Mouse (Mus musculus) small intestine, adult 2 months (tissue): ENCODE data around the gene Tmem69. TPM values are rescaled to one million over a fixed set of nuclear protein-coding genes. Genes with fewer than 3 reads are reported as not detected.
A peak's percentile ranks its signal among the peaks of the same experiment; 100 is the strongest.

Experiments
- H3K27ac ChIP-seq: fragments of 200-500 bp; 2 replicates; pipeline ENCODE4 v1.5.1; 2012; ENCODE audit warnings: low read depth, low read length, control low read depth, inconsistent platforms; ENCODE audit not compliant: insufficient read depth
- H3K27me3 ChIP-seq: fragments of 200-500 bp; 2 replicates; pipeline ENCODE4 v1.6.1; 2012; ENCODE audit warnings: mild to moderate bottlenecking, moderate library complexity, low read length, inconsistent platforms; ENCODE audit not compliant: control insufficient read depth, insufficient read depth
- H3K36me3 ChIP-seq: fragments of 200-500 bp; 2 replicates; pipeline ENCODE4 v1.6.1; 2012; ENCODE audit warnings: mild to moderate bottlenecking, low read length, control low read depth, inconsistent platforms; ENCODE audit not compliant: control insufficient read depth, insufficient read depth
- H3K4me1 ChIP-seq: fragments of 200-500 bp; 2 replicates; pipeline ENCODE4 v1.6.1; 2012; ENCODE audit warnings: low read length, inconsistent platforms, mixed read lengths; ENCODE audit not compliant: control insufficient read depth, insufficient read depth, insufficient read length
- H3K4me3 ChIP-seq: fragments of 200-500 bp; 2 replicates; pipeline ENCODE4 v1.5.1; 2012; ENCODE audit warnings: low read depth, mild to moderate bottlenecking, control low read depth, inconsistent platforms, low read length, moderate library complexity
- CTCF ChIP-seq: fragments of 200-500 bp; IDR thresholded peaks from 2 replicates; pipeline ENCODE4 v1.5.1; 2012; ENCODE audit warnings: low read depth, mild to moderate bottlenecking, control low read depth, inconsistent platforms, low read length, moderate library complexity, mixed read lengths; ENCODE audit not compliant: insufficient replicate concordance, insufficient read length; ENCODE audit errors: extremely low read depth
- POLR2A ChIP-seq: fragments of 200-500 bp; IDR thresholded peaks from 2 replicates; pipeline ENCODE4 v1.6.1; 2012; ENCODE audit warnings: low read depth, mild to moderate bottlenecking, control low read depth, inconsistent platforms, low read length, moderate library complexity
- WGBS: fragments of 180-500 bp; shearing (Covaris S2); methylation state at CpG from one replicate; pipeline ENCODE4 v1.1.7; 2018; 5-methylcytosine and 5-hydroxymethylcytosine counted together
- polyA plus RNA-seq: library from polyadenylated mRNA; depleted of rRNA; stranded (reverse); fragments of >200 nt; gene quantifications from 2 replicates; pipeline ENCODE4 v1.2.3, GENCODE M21; 2012; rRNA removed

Gene Tmem69
- polyA plus RNA-seq = 0.94 and 2.6 TPM in 2 replicates

DNA sequence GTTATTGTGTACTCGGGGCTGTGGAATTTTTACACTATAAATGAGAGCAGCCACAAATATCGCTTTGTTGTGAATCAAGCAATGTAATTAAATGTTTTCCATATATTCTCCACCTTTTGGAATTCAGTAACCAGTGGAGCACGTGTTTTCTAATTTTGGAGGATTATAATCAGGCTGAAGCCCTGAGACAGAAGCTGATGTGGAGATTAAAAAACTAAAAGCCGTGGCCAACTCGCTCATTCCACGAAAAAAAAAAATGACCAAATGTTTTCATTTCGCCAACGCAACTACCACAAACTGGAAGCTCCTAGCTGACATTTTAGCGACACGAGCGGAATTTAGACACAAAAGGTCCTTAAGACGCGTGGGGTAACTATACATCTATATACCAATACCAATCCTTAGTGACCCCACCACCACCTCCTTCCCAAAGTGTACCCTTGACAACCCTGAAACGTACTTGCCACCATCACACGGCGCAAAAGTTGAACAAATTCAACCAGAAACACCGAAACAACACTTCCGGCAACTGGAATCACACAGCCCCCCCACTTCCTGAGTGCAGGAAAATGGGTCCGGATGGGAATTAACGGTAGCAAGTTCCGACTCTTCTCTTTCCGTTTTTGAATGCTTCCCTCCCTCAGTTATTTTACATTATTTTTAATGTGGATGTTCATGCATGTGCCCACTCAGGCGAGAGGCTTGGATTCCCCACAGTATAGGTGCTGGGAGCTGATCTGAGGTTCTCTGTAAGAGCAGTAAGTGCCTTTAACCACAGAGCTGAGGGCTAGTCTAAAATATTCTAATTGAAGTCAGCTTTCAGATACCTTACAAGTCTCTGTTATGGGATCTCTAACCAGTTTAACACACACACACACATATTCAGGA lies at the start of gene Tmem69:
Tmem69 (minus strand) TSS at position 524 of the 888 bp plus-strand sequence.
- Histone ChIP-seq H3K36me3 (peaks cover 6% of the 10 kb centered on the region), H3K27ac (peak within 1 kb of the TSS; percentile 99), H3K4me3 (peak within 1 kb of the TSS; percentile 75), H3K27me3 (no peaks in the 10 kb centered on the region), H3K4me1 (no peaks in the 10 kb centered on the region)
- no peak for TF ChIP-seq CTCF
- peak; percentile 33; the same call in 1 of the 2 replicates for TF ChIP-seq POLR2A
- 6% methylated on average over 23 of the region's 23 CpGs for WGBS

DNA sequence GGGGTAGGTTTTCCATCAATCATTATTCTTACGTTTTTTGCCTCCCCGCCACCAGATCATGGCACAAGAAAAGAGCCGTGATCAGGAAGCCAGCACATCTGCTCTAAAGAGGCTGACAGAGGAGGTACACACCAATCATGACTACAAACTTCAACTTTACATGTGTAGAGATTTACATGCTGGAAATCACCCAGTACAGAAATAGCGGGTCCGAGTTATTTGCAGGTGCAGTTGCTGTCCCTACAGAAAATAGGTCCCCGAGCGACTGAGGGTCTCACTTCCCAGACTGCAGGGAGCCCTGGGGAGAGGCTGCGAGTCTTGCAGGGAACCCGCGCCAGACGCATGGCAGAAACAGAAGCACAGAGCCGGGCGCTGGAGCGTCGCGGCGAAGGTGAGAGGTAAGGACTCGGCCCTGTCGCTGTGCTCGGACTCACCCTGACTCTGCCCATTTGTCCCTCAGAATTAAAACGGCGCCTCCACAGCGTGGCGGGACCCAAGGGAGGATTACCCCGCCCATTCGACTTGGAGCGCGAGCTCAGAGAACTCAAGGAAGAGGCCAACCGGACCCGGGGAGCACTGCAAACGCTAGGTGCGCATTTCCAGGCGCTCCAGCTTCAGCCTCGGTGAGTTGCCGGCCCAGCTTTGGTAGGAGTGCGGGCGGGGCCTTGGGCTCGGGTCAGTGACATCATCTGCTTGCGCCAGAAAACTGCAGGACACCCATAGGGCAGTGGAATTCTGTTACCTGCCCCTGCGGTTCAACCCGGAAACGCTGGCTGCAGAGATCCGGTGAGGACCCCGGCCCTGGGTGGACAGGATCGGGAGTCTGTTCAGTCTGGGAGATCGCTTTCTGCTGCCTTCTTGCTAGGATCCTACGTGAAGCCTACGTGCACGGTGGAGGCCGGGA lies 41.5 kb upstream of the Tmem69 start:
- Histone ChIP-seq H3K4me1 (peaks cover 2% of the 10 kb centered on the region; the same call in 1 of the 2 replicates), H3K27ac (peak overlapping the region; percentile 82), H3K4me3 (peak overlapping the region; percentile 91), H3K36me3 (peaks cover 30% of the 10 kb centered on the region), H3K27me3 (no peaks in the 10 kb centered on the region)
- TF ChIP-seq CTCF = 0 out of 2 replicates have a peak, but pooled peaks have one; percentile 6
- TF ChIP-seq POLR2A = peak; percentile 53; the same call in 1 of the 2 replicates
- WGBS = under 1% methylated on average over 50 of the region's 50 CpGs

DNA sequence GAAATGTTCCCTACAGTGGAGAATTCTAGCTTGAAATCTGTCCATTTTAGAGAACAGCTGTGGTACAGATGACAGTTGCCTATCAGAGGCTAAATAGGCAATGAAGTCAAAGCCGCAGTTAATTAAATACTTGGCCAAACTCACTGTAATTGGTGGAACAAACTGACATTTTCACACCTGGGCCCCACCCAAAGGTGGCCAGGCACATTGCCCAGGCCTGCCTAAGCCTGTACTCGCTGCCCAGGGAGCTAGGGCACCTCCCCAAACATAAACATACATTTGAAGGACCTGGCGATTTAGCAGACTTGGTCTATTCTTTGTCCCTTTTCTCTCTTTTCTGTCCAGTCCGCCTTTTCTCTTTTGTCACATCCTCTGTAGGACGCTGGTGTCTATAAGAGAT lies 40.6 kb upstream of the Tmem69 start, which contains the start of gene Ccdc17:
Ccdc17 (plus strand) TSS at position 276 of the 400 bp plus-strand sequence.
- TF ChIP-seq POLR2A (no peak), CTCF (no peak)
- Histone ChIP-seq H3K36me3 (peaks cover 32% of the 10 kb centered on the region), H3K4me3 (peak within 1 kb of the TSS; percentile 91), H3K27me3 (no peaks in the 10 kb centered on the region), H3K27ac (peak within 1 kb of the TSS; percentile 82), H3K4me1 (peaks cover 2% of the 10 kb centered on the region; the same call in 1 of the 2 replicates)
- 7% methylated on average over 5 of the region's 5 CpGs for WGBS

DNA sequence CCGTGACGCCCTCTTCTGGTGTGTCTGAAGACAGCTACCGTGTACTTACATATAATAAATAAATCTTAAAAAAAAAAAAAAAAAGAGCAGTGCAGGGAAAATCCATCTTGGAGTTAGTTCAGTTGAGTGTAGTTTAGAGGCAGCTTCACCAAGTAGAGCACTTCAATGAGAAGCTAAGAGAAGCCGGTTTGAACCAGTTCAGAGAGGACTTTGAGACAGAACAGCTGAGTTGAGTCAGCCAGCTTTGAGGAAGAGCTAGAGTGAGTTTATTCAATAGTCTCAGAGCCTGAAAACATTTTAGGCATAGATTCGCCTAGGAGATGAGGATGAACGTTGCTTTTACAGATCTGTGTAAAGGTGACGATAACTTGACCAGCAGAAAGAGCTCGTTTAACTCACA lies 40.1 kb upstream of the Tmem69 start:
- H3K4me1 ChIP-seq = peaks cover 2% of the 10 kb centered on the region; the same call in 1 of the 2 replicates
- TF ChIP-seq POLR2A = no peak
- TF ChIP-seq CTCF = no peak
- peaks cover 34% of the 10 kb centered on the region for H3K36me3 ChIP-seq
- H3K27ac ChIP-seq = no peak overlapping the region
- WGBS = 78% methylated on average over 8 of the region's 8 CpGs
- no peaks in the 10 kb centered on the region for H3K27me3 ChIP-seq
- H3K4me3 ChIP-seq = no peak overlapping the region

- peaks cover 2% of the 10 kb centered on the region for H3K36me3 ChIP-seq
- no peak for TF ChIP-seq CTCF
- TF ChIP-seq POLR2A = no peak
- under 1% methylated on average over 15 of the region's 15 CpGs for WGBS
- peak overlapping the region; percentile 93 for H3K27ac ChIP-seq
- H3K27me3 ChIP-seq = no peaks in the 10 kb centered on the region
- peak overlapping the region; percentile 75 for H3K4me3 ChIP-seq
- peaks cover 6% of the 10 kb centered on the region; the same call in 1 of the 2 replicates for H3K4me1 ChIP-seq
Measured at GRCm38 (mm10) chr4:116558151-116558882, 2.6 kb upstream of the Tmem69 start.
